Mouse (Mus musculus) lung, embryonic 15.5 days (tissue): ENCODE results near the gene Iqsec1. TPM values are rescaled to one million over a fixed set of nuclear protein-coding genes. Genes with fewer than 3 reads are reported as not detected.

ENCODE experiments used
- ATAC-seq: fragments of 200-750 bp; cut with Nextera tagmentation; 2 replicates; pipeline ENCODE4 v1.8.0; 2017; ENCODE audit warnings: moderate number of reproducible peaks, borderline replicate concordance; ENCODE audit not compliant: low FRiP score, low TSS enrichment; ENCODE audit errors: extremely low read depth
- H3K27ac ChIP-seq: fragments of 300-500 bp; sonication (generic); 2 replicates; pipeline ENCODE4 v1.5.1; 2015; ENCODE audit warnings: moderate library complexity, mild to moderate bottlenecking, inconsistent platforms
- H3K27me3 ChIP-seq: fragments of 300-500 bp; sonication (generic); 2 replicates; pipeline ENCODE4 v1.6.1; 2015; ENCODE audit warnings: inconsistent platforms
- H3K36me3 ChIP-seq: fragments of 300-500 bp; sonication (generic); 2 replicates; pipeline ENCODE4 v1.6.1; 2015; ENCODE audit warnings: inconsistent platforms
- H3K4me1 ChIP-seq: fragments of 300-500 bp; sonication (generic); 2 replicates; pipeline ENCODE4 v1.6.1; 2015; ENCODE audit warnings: inconsistent platforms
- H3K4me2 ChIP-seq: fragments of 300-500 bp; sonication (generic); 2 replicates; pipeline ENCODE4 v1.6.1; 2015; ENCODE audit warnings: inconsistent platforms, mild to moderate bottlenecking, moderate library complexity
- H3K4me3 ChIP-seq: fragments of 300-500 bp; sonication (generic); 2 replicates; pipeline ENCODE4 v1.5.1; 2015; ENCODE audit warnings: mild to moderate bottlenecking, inconsistent platforms
- H3K9ac ChIP-seq: fragments of 300-500 bp; sonication (generic); 2 replicates; pipeline ENCODE4 v1.6.1; 2015; ENCODE audit warnings: inconsistent platforms
- H3K9me3 ChIP-seq: fragments of 300-500 bp; sonication (generic); 2 replicates; pipeline ENCODE4 v1.6.1; 2016; ENCODE audit warnings: inconsistent platforms
- WGBS: fragments of 180-500 bp; shearing (Covaris S2); methylation state at CpG from one replicate; pipeline ENCODE4 v1.1.7; 2015; 5-methylcytosine and 5-hydroxymethylcytosine counted together
- polyA plus RNA-seq: library from polyadenylated mRNA; unstranded; fragments of >200 nt; fragmentation: Nextera tagmentation; extraction: Ambion mirVana; gene quantifications from 2 replicates; pipeline ENCODE4 v1.2.1, GENCODE M21; 2015

Gene Iqsec1
- polyA plus RNA-seq, 1 experiment from 2014 or later = 12.3 TPM

DNA sequence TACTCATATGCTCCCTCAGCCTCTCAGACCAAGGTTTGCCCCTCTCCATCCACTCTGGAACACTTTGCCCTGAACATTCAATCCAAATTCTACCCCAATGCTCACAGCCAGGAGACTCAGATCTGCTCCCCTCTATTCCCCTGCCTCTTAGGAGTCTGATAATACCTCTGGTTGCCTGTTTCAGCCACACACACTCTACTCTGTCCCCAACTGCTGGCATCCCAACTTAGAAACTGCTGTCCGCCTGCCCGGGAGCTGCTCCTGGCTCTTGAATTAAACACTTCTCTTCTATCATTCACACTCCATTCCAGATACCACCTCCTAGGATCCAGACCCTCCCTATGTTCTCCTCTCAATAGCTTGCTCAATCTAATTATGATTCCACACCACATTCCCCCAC lies 107.5 kb downstream of the Iqsec1 start:
- Histone ChIP-seq H3K27me3 (no peaks in the 10 kb centered on the region), H3K4me1 (no peaks in the 10 kb centered on the region), H3K27ac (no peak overlapping the region), H3K36me3 (no peaks in the 10 kb centered on the region), H3K4me2 (no peak overlapping the region), H3K9ac (no peak overlapping the region), H3K9me3 (no peaks in the 10 kb centered on the region), H3K4me3 (no peak overlapping the region)
- ATAC-seq = no peak
- 52% methylated on average over 2 of the region's 2 CpGs for WGBS

DNA sequence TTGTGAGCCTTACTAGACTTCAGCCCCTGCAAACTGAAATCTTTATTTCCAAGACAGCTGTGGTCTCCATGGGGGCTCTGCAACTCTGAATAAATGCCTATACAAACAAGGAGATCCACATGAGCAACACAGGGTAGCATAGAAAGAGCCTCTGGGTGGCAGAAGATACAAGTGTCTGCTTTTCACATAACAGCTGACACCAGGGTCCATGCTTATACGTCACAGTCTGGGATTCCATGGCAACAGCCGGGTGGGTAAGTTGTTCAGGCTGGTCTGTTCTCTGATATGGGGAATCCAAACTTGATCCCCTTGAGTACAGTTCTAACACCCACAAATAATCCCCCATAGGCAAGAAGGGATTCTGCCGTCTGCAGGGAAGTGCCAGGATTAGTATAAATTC lies 108.1 kb downstream of the Iqsec1 start:
- Histone ChIP-seq H3K4me1 (no peaks in the 10 kb centered on the region), H3K9me3 (no peaks in the 10 kb centered on the region), H3K27me3 (no peaks in the 10 kb centered on the region), H3K9ac (no peak overlapping the region), H3K4me3 (no peak overlapping the region), H3K36me3 (no peaks in the 10 kb centered on the region), H3K27ac (no peak overlapping the region), H3K4me2 (no peak overlapping the region)
- WGBS = 32% methylated on average over 3 of the region's 3 CpGs
- ATAC-seq = no peak

DNA sequence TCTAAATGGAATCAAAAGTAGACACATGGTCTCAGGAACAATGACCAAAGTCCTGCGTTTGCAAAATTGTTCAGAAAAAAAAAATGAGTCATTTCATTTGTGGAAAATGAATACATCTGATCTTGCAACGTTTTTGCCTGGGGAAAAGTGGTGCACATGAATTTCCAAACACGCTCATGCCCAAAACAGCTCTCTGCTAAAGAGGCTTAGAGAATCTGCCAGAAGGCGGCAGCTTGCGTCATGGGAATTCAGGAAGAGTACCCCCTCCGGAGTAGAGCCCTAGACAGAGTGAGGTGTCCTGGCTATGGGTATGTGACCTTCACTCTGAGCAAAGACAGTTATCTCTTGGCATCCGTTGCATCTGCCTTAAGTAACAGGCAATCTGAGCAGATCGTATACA lies 116.9 kb downstream of the Iqsec1 start:
- WGBS = 74% methylated on average over 8 of the region's 8 CpGs
- ATAC-seq = no peak

DNA sequence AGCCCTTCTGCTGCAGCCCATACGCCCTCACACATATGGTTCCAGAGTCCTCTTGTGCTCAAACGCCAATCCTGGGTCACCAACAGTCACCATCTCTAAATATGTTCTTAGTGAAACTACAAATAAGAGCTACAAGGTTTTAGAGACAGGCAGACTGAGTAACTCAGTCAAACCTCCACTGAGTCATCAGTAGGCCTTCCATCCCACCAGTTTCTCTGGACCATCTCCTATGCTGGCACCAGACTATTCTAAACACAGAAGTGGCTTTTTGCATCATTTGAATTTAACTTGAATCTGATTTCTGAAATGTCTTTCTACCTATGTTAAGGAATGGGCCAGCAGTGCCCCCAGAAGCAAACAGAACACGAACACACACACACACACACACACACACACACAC lies 120.5 kb downstream of the Iqsec1 start:
- Histone ChIP-seq H3K36me3 (no peaks in the 10 kb centered on the region), H3K27ac (no peak overlapping the region), H3K4me2 (no peak overlapping the region), H3K9ac (no peak overlapping the region), H3K4me3 (no peak overlapping the region), H3K27me3 (no peaks in the 10 kb centered on the region), H3K9me3 (no peaks in the 10 kb centered on the region), H3K4me1 (no peaks in the 10 kb centered on the region)
- 69% methylated on average over 3 of the region's 3 CpGs for WGBS
- no peak for ATAC-seq

More for the DNA sequence above, 116.9 kb downstream of the Iqsec1 start:
- H3K9me3 ChIP-seq = no peaks in the 10 kb centered on the region
- no peaks in the 10 kb centered on the region for H3K36me3 ChIP-seq
- no peak overlapping the region for H3K4me3 ChIP-seq
- no peak overlapping the region for H3K4me2 ChIP-seq
- no peaks in the 10 kb centered on the region for H3K27me3 ChIP-seq
- H3K9ac ChIP-seq = no peak overlapping the region
- H3K27ac ChIP-seq = no peak overlapping the region
- H3K4me1 ChIP-seq = no peaks in the 10 kb centered on the region

DNA sequence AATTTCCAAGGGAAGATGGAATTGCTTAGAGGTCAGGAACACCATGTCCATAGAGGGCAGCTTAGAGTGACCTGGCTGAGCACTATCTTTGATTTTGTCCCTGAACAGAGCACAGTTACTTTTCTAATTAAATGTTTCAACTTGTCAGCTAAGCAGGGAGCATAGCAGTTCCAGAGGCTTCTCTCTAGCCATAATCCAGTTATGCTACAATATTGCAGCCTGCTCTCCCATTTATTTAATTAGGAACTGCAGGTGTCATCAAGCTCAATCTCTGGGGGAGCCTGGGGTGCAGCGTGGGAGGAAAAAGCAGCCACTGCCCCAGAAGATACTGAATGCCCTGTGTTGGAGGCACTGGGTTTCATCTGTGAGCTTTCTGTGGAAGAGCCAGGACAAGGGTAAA lies 127.1 kb downstream of the Iqsec1 start:
- Histone ChIP-seq H3K9ac (no peak overlapping the region), H3K27me3 (no peaks in the 10 kb centered on the region), H3K4me2 (no peak overlapping the region), H3K4me1 (no peaks in the 10 kb centered on the region), H3K9me3 (no peaks in the 10 kb centered on the region), H3K27ac (no peak overlapping the region), H3K4me3 (no peak overlapping the region), H3K36me3 (no peaks in the 10 kb centered on the region)
- ATAC-seq = no peak
- WGBS = 82% methylated on average over 1 of the region's 1 CpGs

DNA sequence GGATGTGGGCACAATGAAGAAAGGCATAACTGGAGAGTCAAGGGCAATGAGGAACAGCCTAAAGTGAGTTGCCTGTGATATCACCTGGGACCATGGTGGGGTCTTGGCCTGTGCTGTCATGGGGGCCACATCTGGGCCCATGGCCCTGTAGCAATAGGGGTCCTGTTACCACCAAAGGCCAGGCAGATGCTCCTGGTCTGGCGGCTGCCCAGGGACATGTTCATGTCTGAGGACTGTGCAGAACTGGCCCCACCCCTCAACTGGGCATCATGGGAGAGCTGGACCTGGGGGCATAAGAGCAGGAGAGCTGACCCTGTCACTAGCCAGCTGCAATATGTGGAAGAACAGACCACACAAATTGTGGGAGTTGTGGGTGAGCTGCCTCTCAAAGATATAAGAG lies 130.6 kb downstream of the Iqsec1 start:
- Histone ChIP-seq H3K36me3 (no peaks in the 10 kb centered on the region), H3K9ac (no peak overlapping the region), H3K27ac (no peak overlapping the region), H3K27me3 (no peaks in the 10 kb centered on the region), H3K4me3 (no peak overlapping the region), H3K4me2 (no peak overlapping the region), H3K4me1 (no peaks in the 10 kb centered on the region), H3K9me3 (no peaks in the 10 kb centered on the region)
- WGBS = 90% methylated on average over 1 of the region's 1 CpGs
- ATAC-seq = no peak

DNA sequence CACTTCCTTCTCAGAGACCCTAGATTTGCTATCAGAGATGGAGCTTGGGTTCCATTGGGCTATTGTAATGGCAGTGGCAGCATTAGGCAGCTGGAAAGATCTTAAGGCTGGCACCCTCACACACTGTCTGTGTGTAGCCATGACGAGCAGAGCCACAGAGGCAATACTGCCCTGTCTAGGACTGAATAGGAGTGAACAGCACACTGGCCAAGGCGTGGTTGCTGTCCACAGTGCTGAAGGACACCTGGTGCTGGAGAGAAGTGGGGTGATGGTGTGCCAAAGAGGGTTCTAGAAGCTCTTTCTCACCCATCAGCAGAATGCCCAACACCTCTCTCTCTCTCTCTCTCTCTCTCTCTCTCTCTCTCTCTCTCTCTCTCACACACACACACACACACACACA lies 136.1 kb downstream of the Iqsec1 start:
- Histone ChIP-seq H3K27me3 (no peaks in the 10 kb centered on the region), H3K4me3 (no peak overlapping the region), H3K36me3 (no peaks in the 10 kb centered on the region), H3K9ac (no peak overlapping the region), H3K9me3 (no peaks in the 10 kb centered on the region), H3K4me2 (no peak overlapping the region), H3K27ac (no peak overlapping the region), H3K4me1 (no peaks in the 10 kb centered on the region)
- ATAC-seq = no peak
- 23% methylated on average over 2 of the region's 2 CpGs for WGBS

DNA sequence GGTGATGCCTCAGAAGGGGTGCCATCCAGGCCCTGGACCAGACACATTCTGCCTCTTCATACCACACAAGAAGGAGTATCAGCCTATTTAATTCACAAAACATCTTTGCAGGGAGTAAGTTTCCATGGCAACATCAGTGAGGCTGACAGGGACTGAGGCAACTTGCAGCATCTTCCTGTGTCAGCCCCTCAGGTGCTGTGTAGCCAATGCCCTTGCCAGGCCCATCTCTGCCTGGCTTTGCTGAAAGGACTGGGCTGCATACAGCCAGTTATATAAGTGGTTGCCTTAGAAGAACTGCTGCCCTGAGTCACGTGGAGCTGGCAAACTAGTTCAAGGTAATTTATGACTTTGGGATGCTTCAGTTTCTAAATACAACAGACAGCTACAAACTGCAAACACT lies 140.4 kb downstream of the Iqsec1 start:
- Histone ChIP-seq H3K4me2 (no peak overlapping the region), H3K4me1 (no peaks in the 10 kb centered on the region), H3K27me3 (no peaks in the 10 kb centered on the region), H3K9ac (no peak overlapping the region), H3K36me3 (no peaks in the 10 kb centered on the region), H3K27ac (no peak overlapping the region), H3K4me3 (no peak overlapping the region), H3K9me3 (no peaks in the 10 kb centered on the region)
- 53% methylated on average over 1 of the region's 1 CpGs for WGBS
- ATAC-seq = no peak

DNA sequence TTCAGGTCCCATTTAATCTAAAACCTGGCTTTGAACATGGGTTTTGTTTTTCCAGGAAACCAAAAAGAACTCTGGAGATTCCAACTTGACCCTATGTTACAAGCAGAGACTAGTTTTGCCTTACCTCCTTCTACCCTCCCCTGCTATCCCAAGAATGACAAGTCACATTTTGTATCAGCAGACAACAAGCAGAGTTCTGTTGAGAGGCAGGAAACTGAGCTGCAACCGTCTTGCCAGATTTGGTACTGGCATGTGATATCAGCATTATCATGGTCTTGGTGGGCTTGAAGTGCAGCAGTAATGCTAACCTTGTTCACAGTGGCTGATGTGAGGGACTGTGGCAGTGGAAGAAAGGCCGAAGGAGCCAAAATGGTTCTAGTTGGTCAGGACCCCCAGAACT lies 141.0 kb downstream of the Iqsec1 start:
- Histone ChIP-seq H3K9me3 (no peaks in the 10 kb centered on the region), H3K4me1 (no peaks in the 10 kb centered on the region), H3K4me2 (no peak overlapping the region), H3K36me3 (no peaks in the 10 kb centered on the region), H3K9ac (no peak overlapping the region), H3K27ac (no peak overlapping the region), H3K4me3 (no peak overlapping the region), H3K27me3 (no peaks in the 10 kb centered on the region)
- ATAC-seq = no peak
- 64% methylated on average over 2 of the region's 2 CpGs for WGBS

DNA sequence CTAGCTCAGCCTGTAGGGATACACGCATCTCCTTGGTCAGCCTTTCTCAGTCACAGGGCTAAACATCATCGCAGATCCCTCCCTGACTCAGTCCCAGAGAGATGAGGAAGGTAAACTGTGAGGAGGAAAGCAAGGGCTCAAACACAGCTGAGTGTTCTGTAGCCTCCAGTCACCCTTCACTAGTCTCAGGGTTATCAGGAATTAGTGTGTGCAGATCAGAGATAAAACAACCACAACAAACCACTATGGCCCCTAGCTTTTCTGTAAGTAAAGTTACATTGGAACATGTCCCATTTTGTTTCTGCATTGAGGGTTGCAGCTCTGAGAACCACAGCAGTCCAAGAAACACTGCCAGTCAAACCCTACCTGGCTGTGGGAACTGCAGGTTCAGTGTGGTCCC lies 148.5 kb downstream of the Iqsec1 start:
- Histone ChIP-seq H3K9ac (no peak overlapping the region), H3K4me2 (no peak overlapping the region), H3K9me3 (no peaks in the 10 kb centered on the region), H3K27me3 (no peaks in the 10 kb centered on the region), H3K4me3 (no peak overlapping the region), H3K27ac (no peak overlapping the region), H3K4me1 (no peaks in the 10 kb centered on the region), H3K36me3 (no peaks in the 10 kb centered on the region)
- ATAC-seq = no peak
- WGBS = 88% methylated on average over 2 of the region's 2 CpGs

DNA sequence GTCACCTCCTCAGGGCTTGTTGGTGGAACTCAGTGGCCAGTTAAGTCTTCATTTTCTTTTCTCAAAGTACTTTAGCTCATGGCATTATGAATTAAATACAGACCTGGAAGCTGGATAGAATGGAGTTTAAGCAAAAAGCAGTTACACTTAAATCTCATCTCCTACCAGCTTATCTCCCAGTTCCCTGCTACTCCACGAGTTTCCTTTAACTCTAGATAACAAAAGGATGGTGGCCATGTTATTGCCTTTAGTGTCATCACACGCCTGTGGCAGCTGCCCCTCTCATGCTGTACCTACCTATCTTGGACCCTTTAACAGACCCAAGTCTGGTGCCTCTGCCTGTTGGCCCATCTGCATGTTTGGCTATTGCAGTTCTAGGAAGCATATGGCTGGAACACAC lies 151.7 kb downstream of the Iqsec1 start:
- no peak overlapping the region for H3K4me3 ChIP-seq
- no peaks in the 10 kb centered on the region for H3K36me3 ChIP-seq
- WGBS = 51% methylated on average over 2 of the region's 2 CpGs
- H3K27ac ChIP-seq = no peak overlapping the region
- ATAC-seq = no peak
- no peak overlapping the region for H3K9ac ChIP-seq
- no peaks in the 10 kb centered on the region for H3K4me1 ChIP-seq
- no peaks in the 10 kb centered on the region for H3K27me3 ChIP-seq
- no peaks in the 10 kb centered on the region for H3K9me3 ChIP-seq
- no peak overlapping the region for H3K4me2 ChIP-seq

DNA sequence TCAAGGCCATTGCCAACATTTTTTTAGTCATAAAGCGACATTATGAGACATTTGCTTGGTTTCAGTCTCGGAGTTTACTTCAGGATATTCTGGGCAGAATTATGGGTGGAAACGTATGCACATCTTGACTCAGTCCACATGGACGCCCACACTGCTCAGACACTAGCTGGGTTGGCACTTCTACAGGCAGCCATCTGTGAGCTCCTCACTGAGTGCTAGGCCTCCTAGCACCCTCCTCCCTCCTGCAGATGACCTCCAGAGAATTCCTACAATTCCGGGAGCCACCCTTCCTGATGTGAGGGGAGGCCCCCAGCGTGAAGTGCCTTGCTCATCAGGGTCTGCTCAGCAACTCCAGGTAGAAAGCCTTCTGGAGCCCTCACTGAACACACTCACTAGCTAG lies 158.9 kb downstream of the Iqsec1 start:
- 73% methylated on average over 6 of the region's 6 CpGs for WGBS
- Histone ChIP-seq H3K36me3 (no peaks in the 10 kb centered on the region), H3K9me3 (no peaks in the 10 kb centered on the region), H3K4me1 (no peaks in the 10 kb centered on the region), H3K27me3 (no peaks in the 10 kb centered on the region), H3K27ac (no peak overlapping the region), H3K4me3 (no peak overlapping the region), H3K4me2 (no peak overlapping the region), H3K9ac (no peak overlapping the region)
- no peak for ATAC-seq

DNA sequence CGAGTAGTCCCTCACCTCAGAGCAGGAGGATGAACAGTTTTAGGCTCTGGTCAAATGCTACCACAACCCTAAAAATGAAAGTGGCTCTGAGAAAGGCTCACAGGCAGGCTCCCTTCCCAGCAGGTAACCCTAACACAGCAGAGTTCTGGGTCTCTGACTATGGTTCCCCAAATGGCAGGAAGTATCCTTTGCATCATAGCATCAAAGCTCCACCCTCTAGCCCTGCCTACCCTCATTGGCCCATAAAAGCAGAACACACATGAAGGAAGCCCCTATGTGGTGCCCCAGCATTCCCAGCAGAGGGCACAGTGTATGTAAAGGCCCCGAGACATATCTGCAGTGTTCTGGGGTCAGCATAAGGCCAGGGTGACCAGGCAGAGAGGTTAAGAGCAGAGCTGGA lies 163.4 kb downstream of the Iqsec1 start:
- H3K27me3 ChIP-seq = no peaks in the 10 kb centered on the region
- no peak overlapping the region for H3K4me2 ChIP-seq
- no peaks in the 10 kb centered on the region for H3K4me1 ChIP-seq
- H3K36me3 ChIP-seq = no peaks in the 10 kb centered on the region
- 54% methylated on average over 2 of the region's 2 CpGs for WGBS
- H3K9me3 ChIP-seq = no peaks in the 10 kb centered on the region
- H3K4me3 ChIP-seq = no peak overlapping the region
- ATAC-seq = no peak
- H3K9ac ChIP-seq = no peak overlapping the region
- no peak overlapping the region for H3K27ac ChIP-seq
